Mouse (Mus musculus) spleen, postnatal 10 days (tissue): ENCODE results near the gene S100g.

ENCODE experiments used
- DNase-seq, 2 experiments: peaks; one replicate each; pipeline ENCODE4 v3.0.0; 2021 to 2022; ENCODE audit warnings: low spot score in 2 of 2

S100g gene

DNA sequence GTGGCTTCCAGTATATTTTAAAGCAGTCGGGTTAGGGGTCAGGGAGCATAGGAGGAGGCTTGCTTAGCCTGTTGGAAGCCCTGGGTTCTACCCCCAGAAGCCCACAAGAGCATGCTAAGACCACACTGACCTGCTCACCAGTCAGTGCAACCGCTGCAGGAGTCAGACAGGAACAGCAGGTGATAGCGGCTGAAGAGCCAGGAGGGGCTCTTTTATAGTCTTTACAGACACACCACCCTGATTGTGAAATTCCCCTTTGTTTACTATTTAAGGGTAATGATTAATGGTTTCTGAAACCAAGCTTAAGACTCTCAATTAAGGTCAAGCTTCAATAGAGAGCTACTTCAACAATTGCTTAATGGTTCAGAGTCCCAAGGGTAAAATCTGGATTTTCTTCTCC is at the start of gene S100g:
TSS of gene S100g (minus strand) at position 217 of the 400 bp plus-strand sequence.
- DNase-seq = no peak

DNA sequence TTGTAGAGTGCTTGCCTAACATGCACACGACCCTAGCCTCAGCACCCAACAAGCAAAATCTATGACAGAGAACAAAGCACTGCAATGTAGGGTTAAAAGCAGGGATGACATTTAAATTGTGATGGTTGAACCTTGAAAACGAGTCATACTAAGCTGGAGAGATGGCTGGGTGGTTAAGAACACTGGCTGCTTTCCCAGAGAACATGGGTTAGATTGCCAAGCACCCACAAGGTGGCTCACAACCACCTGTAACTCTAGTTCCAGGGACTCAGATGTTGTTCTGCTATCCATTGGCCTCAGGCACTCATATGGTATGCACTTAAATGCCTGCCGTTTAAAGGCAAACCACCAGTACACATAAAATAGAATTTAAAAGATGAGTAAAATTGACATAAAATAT is 27.7 kb upstream of the S100g start:
- no peak for DNase-seq

DNA sequence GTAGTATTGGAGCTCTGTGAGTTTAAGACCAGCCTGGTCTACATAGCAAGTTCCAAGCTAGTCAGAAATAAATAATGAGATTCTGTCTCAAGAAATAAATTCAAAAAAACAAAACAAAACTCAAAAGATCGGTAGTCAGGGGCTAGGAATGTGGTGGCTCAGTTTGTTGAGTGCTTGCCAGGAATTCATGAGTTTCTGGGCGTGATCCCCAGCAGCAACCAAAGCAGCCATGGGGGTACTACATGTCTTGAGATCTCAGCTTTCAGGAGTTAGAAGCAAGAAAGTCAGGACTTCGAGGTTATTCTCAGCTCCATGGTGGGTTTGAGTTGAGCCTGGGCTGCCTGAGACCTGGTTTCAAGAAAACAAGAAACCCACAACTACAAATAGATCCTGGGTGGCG is 27.0 kb upstream of the S100g start:
- DNase-seq = no peak

DNA sequence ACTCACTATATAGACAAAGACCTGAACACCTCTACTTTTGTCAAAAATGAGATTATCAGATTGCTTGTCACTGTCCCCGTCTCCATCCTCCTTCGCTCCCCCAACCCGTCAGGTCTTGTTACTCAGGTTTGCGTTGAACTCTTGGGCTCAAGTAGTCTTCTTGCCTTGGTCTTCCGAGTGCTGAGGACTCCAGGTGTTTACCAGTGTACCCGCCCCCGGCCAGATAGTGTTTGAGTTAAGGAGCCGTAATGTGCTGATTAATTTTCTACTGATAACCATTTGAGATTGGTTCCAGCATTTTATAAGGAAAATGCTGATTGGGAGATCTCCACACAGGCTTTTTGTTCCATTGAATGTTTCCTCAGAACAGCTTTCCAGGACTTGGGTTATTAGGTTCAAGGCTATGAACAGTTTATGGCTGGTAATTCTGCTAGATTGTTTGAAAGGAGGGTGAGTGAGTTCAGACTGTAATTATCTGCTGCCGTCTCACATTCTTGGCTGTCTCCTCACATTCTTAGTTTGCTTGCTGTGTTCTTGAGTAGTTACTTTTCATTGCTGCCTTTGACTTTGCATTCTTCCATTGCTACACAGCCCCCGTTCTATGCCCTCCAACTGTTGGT is 22.6 kb upstream of the S100g start:
- no peak for DNase-seq

DNA sequence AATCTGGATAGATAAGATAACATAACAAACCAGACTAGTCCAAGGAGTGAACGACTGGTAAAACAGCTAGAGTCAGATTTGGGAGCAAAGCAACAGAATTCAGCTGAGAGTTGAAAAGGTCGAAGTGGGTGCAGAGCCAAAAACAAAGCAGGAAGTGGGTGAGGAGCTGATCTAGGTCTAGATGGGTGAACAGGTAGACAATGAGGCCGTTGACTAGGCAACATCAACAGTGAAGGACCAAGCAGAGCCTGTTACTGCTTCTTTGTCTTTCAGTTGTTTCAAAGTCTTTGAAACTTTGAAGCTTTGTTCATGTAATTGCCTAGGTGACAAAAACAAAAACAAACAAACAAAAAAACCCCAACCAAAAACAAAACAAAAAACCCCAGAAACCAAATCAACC is 11.8 kb upstream of the S100g start:
- no peak for DNase-seq

DNA sequence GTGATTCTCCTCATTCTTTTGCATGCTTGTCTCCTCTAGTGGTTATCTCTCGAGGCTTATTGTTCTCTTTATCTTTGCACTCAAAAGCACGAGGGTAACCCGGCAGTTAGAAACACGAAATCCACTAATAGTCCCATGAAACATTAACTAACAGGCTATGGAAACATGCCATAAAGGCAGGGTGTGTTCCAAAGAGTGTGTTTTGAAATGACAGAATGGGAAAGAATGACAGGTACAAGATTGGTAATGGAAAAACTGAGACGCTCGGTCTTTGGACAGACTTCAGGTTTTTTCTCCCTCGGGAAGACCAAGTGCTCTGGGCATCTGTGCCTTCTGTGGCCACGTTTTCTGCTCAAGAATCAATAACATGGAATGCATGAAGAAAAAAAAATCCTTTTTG is 3.1 kb upstream of the S100g start:
- no peak for DNase-seq

DNA sequence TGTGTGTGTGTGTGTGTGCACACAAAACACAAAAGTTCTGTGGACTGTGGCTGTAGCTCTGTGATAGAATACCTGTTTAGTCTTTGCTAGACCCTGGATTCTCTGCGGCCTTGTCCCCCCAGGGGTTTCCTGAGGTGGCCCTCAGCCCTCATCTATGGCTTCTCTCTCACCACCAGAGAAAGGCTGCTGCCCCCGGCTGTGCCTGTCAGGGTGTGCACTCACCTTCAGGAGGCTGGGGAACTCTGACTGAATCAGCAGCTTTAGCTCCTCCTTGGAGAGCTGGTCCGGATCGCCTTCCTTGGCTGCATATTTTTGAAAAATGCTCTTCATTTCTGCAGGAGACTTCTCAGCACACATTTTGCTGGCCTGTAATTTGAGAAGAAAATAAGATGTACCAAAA is 559 bp downstream of the S100g start:
- no peak for DNase-seq

DNA sequence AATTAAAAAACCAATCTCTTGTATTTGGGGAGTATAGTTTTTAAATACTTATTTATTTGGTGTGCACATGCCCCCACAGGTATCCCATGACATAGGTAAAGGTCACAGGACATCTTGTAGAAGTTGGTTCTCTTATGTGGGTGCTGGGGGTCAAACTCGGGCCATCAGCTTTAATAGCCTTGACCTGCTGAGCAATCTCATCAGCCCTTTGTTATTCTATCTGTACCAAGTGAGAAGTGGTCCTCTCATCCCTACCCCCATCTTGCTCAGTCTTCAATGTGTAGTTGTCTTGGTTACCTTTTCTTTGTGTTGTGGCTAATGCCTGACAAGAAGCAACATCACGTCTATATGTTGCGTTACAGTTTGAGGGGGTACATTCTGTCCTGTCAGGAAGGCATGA is 6.5 kb downstream of the S100g start:
- DNase-seq = no peak

DNA sequence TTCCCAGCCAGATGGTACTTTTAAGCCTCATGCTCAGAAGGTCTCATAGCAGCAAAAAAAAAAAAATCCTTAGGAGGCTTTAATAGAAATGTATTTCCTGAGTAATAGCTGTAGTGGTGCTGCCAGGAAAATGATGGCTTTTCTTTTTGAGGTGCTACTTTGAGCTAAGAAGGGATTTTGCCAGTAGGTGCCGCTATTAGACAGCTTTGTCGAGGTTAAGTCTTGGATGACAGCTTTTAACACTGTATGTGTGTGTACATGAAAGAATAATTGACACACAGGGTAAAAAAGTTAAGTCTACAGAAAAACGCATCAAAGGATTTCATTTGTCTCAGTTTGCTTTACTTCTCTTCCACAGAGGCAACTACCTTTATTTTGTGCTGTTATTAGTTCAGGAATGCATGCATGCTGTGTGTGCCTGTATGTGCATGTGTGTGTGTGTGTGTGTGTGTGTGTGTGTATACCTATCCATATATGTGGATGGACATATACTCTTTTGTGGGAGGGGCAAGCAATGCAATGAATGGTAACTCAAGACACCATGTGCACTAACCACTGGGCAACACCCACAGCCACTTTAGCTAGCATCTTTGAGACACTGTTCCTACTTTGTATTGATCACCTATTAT is 14.5 kb downstream of the S100g start:
- DNase-seq = peak in 1 of 2 experiments; percentile 15

DNA sequence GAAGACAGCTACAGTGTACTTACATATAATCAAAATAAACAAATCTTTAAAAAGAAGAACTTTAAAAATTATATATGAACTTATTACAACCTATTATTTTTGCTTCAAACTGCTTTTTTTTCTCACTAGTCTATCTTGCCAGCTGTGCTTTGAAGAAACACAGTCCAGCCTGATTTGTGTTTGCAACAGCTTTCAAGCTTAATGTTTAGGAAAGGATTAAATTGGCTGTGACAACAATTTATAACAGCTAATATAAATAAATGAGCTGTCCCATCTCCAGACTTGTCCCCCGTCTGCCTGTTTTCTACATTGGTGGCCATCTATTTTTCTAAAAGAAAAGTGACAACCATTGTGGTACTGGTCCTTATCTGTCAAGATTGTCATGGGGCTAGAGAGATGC is 22.4 kb downstream of the S100g start:
- no peak for DNase-seq

DNA sequence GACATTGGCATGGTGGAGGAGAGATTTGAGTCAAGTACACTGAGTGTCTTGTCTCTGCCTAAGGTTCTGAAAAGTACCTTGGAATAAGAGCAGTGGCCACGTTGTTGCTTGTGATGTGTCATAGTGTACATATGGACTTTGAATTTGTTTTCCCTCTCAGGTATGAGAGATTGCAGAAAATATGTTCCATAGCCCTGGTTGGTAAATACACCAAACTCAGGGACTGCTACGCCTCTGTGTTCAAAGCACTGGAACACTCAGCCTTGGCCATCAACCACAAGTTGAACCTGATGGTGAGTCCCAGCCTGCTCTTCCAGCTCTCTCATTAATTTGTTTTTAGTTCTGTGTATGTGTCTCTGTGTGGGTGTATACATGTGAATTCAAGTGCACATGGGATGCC is 32.9 kb downstream of the S100g start:
- no peak for DNase-seq

DNA sequence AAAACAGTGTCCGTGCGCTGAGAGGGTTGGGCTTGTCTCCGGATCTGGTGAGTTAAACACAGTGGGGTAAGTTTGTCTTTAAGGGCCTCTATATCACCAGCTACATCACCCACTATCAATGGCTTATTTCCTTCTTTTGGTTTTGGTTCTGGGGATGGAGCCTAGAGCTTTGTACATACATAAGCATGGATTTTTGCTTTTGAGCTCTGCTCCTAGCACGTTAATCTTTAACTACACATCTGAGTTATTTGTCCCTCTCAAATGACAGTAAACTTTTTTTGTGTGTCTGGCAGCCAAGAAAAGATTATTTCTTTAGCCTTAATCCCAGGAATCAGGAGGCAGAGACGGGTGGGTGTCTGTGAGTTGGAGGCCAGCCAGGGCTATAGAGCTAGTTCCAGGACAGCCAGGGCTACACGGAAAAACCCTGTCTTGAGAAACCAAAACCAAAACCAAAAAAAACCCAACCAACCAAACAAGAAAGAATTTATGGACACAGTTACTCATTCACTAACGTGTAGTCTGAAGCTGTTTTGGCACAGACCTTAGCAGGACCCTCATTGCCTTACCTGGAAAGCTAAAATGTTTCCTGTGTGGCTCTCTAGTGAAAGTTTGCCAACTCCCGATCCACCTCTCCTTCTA is 42.8 kb downstream of the S100g start:
- no peak for DNase-seq

DNA sequence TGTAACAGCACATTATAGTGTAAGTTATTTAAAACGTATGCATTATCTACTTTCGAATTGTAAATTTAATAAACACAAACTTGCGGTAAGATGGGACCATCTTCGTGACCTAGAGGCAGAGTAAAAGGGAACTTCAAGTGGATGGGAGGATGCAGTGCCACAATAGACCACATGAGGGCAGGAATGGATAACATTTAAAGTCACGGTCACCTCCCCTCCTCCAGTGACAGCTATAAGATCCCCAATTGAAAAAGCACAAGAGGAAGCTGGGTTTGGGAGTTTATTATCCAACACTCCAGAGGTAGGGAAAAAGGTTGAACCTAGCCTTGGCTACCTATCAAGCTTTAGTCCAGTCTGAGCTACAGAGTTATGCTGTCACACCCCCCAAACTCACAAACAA is 48.7 kb downstream of the S100g start:
- peak; percentile 10 to 69 for DNase-seq

DNA sequence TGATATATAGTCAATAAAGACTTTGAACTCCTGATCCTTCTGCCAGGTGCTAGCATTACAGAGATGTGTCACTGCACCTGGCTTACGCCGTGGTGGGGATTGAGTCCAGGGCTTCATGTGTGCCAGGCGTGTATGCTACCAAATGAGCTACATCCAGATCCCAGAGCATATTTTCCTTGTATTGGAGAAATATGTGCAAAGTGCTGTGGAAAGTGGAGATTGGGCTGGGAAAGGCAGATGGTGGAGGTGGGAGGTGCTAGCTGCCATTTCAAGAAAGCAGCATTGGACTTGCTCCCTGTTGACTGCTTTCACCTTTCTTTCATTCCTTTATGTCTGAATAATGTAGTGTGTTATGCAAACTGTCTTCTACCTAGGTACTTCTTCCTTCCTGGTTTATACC is 50.7 kb downstream of the S100g start:
- no peak for DNase-seq
